Mouse (Mus musculus): Measurements from ENCODE around the gene Camkv. TPM values are rescaled to one million over a fixed set of nuclear protein-coding genes. Genes with fewer than 3 reads are reported as not detected.

Camkv gene
- 58.4 and 63.4 TPM in 2 replicates for polyA plus RNA-seq (2015; fragmentation: Nextera tagmentation; extraction: Ambion mirVana)

GRCm38 (mm10) chr9:107935374-107935773 lies at the start of gene Camkv:
Gene Camkv (plus strand): TSS chr9:107935674.
- ATAC-seq, result no peak
- 6% methylated on average over 3 of the region's 3 CpGs for WGBS
- no peaks in the 10 kb centered on the region for H3K36me3 ChIP-seq (ENCODE audit: control insufficient read depth, insufficient read depth, low read length)

GRCm38 (mm10) chr9:107887804-107888266 lies 47.6 kb upstream of the Camkv start, which contains the start of gene Mon1a:
Gene Mon1a (plus strand): TSS chr9:107888151.
- peak within 1 kb of the TSS; percentile 94 for H3K4me3 ChIP-seq (ENCODE audit: low read length)
- H3K27ac ChIP-seq (ENCODE audit: low read depth, low read length), result peak within 1 kb of the TSS; percentile 82
- H3K36me3 ChIP-seq (ENCODE audit: control insufficient read depth, insufficient read depth, low read length), result no peaks in the 10 kb centered on the region
- peaks cover 3% of the 10 kb centered on the region; the same call in 1 of the 2 replicates for H3K27me3 ChIP-seq (replicated peaks; ENCODE audit: control insufficient read depth, insufficient read depth, low read length)
- H3K9me3 ChIP-seq (ENCODE audit: control insufficient read depth, low read length), result no peaks in the 10 kb centered on the region
- WGBS, result under 1% methylated on average over 28 of the region's 28 CpGs
- peak within 1 kb of the TSS; percentile 88 for H3K4me2 ChIP-seq (ENCODE audit: low read length)
- H3K4me1 ChIP-seq (ENCODE audit: control insufficient read depth, insufficient read depth, low read depth, low read length), result peaks cover 10% of the 10 kb centered on the region
- ATAC-seq, result peak; percentile 97
- H3K9ac ChIP-seq (ENCODE audit: low read depth, low read length), result peak within 1 kb of the TSS; percentile 88

More at GRCm38 (mm10) chr9:107935374-107935773, at the start of gene Camkv:
- Histone ChIP-seq H3K9ac (ENCODE audit: low read depth, low read length) (peak within 1 kb of the TSS; percentile 76), H3K4me1 (ENCODE audit: control insufficient read depth, insufficient read depth, low read depth, low read length) (peaks cover 9% of the 10 kb centered on the region), H3K4me2 (ENCODE audit: low read length) (peak within 1 kb of the TSS; percentile 84), H3K4me3 (ENCODE audit: low read length) (peak within 1 kb of the TSS; percentile 58), H3K27ac (ENCODE audit: low read depth, low read length) (no peak within 1 kb of the TSS), H3K27me3 (replicated peaks; ENCODE audit: control insufficient read depth, insufficient read depth, low read length) (no peaks in the 10 kb centered on the region; the same call in 1 of the 2 replicates), H3K9me3 (ENCODE audit: control insufficient read depth, low read length) (no peaks in the 10 kb centered on the region)

- peak overlapping the region; percentile 88 for H3K9ac ChIP-seq (ENCODE audit: low read depth, low read length)
- H3K27me3 ChIP-seq (replicated peaks; ENCODE audit: control insufficient read depth, insufficient read depth, low read length), result peaks cover 3% of the 10 kb centered on the region; the same call in 1 of the 2 replicates
- H3K4me3 ChIP-seq (ENCODE audit: low read length), result peak overlapping the region; percentile 94
- peaks cover 10% of the 10 kb centered on the region for H3K4me1 ChIP-seq (ENCODE audit: control insufficient read depth, insufficient read depth, low read depth, low read length)
- H3K9me3 ChIP-seq (ENCODE audit: control insufficient read depth, low read length), result no peaks in the 10 kb centered on the region
- peak; percentile 85 for ATAC-seq
- peak overlapping the region; percentile 82 for H3K27ac ChIP-seq (ENCODE audit: low read depth, low read length)
- WGBS, result under 1% methylated on average over 17 of the region's 18 CpGs
- H3K4me2 ChIP-seq (ENCODE audit: low read length), result peak overlapping the region; percentile 88
- H3K36me3 ChIP-seq (ENCODE audit: control insufficient read depth, insufficient read depth, low read length), result no peaks in the 10 kb centered on the region
Observed at GRCm38 (mm10) chr9:107888267-107888850, 47.1 kb upstream of the Camkv start.

- Histone ChIP-seq H3K9ac (ENCODE audit: low read depth, low read length) (no peak overlapping the region), H3K9me3 (ENCODE audit: control insufficient read depth, low read length) (no peaks in the 10 kb centered on the region), H3K4me3 (ENCODE audit: low read length) (no peak overlapping the region), H3K36me3 (ENCODE audit: control insufficient read depth, insufficient read depth, low read length) (no peaks in the 10 kb centered on the region), H3K27me3 (replicated peaks; ENCODE audit: control insufficient read depth, insufficient read depth, low read length) (no peaks in the 10 kb centered on the region; the same call in 1 of the 2 replicates), H3K4me1 (ENCODE audit: control insufficient read depth, insufficient read depth, low read depth, low read length) (peaks cover 10% of the 10 kb centered on the region), H3K4me2 (ENCODE audit: low read length) (no peak overlapping the region), H3K27ac (ENCODE audit: low read depth, low read length) (no peak overlapping the region)
- 95% methylated on average over 6 of the region's 6 CpGs for WGBS
- ATAC-seq, result no peak
Observed at GRCm38 (mm10) chr9:107890260-107890659, 45.2 kb upstream of the Camkv start.

GRCm38 (mm10) chr9:107891023-107891422 lies 44.5 kb upstream of the Camkv start:
- Histone ChIP-seq H3K4me1 (ENCODE audit: control insufficient read depth, insufficient read depth, low read depth, low read length) (peaks cover 10% of the 10 kb centered on the region), H3K27ac (ENCODE audit: low read depth, low read length) (no peak overlapping the region), H3K9ac (ENCODE audit: low read depth, low read length) (no peak overlapping the region), H3K36me3 (ENCODE audit: control insufficient read depth, insufficient read depth, low read length) (no peaks in the 10 kb centered on the region), H3K4me3 (ENCODE audit: low read length) (no peak overlapping the region), H3K9me3 (ENCODE audit: control insufficient read depth, low read length) (no peaks in the 10 kb centered on the region), H3K27me3 (replicated peaks; ENCODE audit: control insufficient read depth, insufficient read depth, low read length) (no peaks in the 10 kb centered on the region; the same call in 1 of the 2 replicates), H3K4me2 (ENCODE audit: low read length) (no peak overlapping the region)
- ATAC-seq, result no peak
- WGBS, result 100% methylated on average over 1 of the region's 1 CpGs

GRCm38 (mm10) chr9:107898563-107898962 lies 36.9 kb upstream of the Camkv start:
- Histone ChIP-seq H3K27me3 (replicated peaks; ENCODE audit: control insufficient read depth, insufficient read depth, low read length) (no peaks in the 10 kb centered on the region), H3K27ac (ENCODE audit: low read depth, low read length) (no peak overlapping the region), H3K36me3 (ENCODE audit: control insufficient read depth, insufficient read depth, low read length) (no peaks in the 10 kb centered on the region), H3K4me1 (ENCODE audit: control insufficient read depth, insufficient read depth, low read depth, low read length) (peaks cover 6% of the 10 kb centered on the region; the same call in 1 of the 2 replicates), H3K9ac (ENCODE audit: low read depth, low read length) (no peak overlapping the region), H3K4me2 (ENCODE audit: low read length) (no peak overlapping the region), H3K9me3 (ENCODE audit: control insufficient read depth, low read length) (no peaks in the 10 kb centered on the region), H3K4me3 (ENCODE audit: low read length) (no peak overlapping the region)
- WGBS, result 89% methylated on average over 10 of the region's 10 CpGs
- no peak for ATAC-seq

- no peaks in the 10 kb centered on the region for H3K27me3 ChIP-seq (replicated peaks; ENCODE audit: control insufficient read depth, insufficient read depth, low read length)
- H3K9ac ChIP-seq (ENCODE audit: low read depth, low read length), result no peak overlapping the region
- WGBS, result 72% methylated on average over 12 of the region's 12 CpGs
- H3K27ac ChIP-seq (ENCODE audit: low read depth, low read length), result no peak overlapping the region
- no peak overlapping the region for H3K4me3 ChIP-seq (ENCODE audit: low read length)
- ATAC-seq, result no peak
- no peak overlapping the region for H3K4me2 ChIP-seq (ENCODE audit: low read length)
- peaks cover 6% of the 10 kb centered on the region; the same call in 1 of the 2 replicates for H3K4me1 ChIP-seq (ENCODE audit: control insufficient read depth, insufficient read depth, low read depth, low read length)
- no peaks in the 10 kb centered on the region for H3K36me3 ChIP-seq (ENCODE audit: control insufficient read depth, insufficient read depth, low read length)
- no peaks in the 10 kb centered on the region for H3K9me3 ChIP-seq (ENCODE audit: control insufficient read depth, low read length)
Observed at GRCm38 (mm10) chr9:107899855-107900254, 35.6 kb upstream of the Camkv start.

GRCm38 (mm10) chr9:107900840-107901626 lies 34.4 kb upstream of the Camkv start:
- Histone ChIP-seq H3K4me2 (ENCODE audit: low read length) (peak overlapping the region; percentile 68), H3K4me1 (ENCODE audit: control insufficient read depth, insufficient read depth, low read depth, low read length) (peaks cover 6% of the 10 kb centered on the region; the same call in 1 of the 2 replicates), H3K9ac (ENCODE audit: low read depth, low read length) (peak overlapping the region; percentile 66), H3K36me3 (ENCODE audit: control insufficient read depth, insufficient read depth, low read length) (no peaks in the 10 kb centered on the region), H3K27ac (ENCODE audit: low read depth, low read length) (peak overlapping the region; percentile 27; the same call in 1 of the 2 replicates), H3K9me3 (ENCODE audit: control insufficient read depth, low read length) (no peaks in the 10 kb centered on the region), H3K4me3 (ENCODE audit: low read length) (peak overlapping the region; percentile 40), H3K27me3 (replicated peaks; ENCODE audit: control insufficient read depth, insufficient read depth, low read length) (no peaks in the 10 kb centered on the region)
- WGBS, result 5% methylated on average over 42 of the region's 44 CpGs
- peak; percentile 77 for ATAC-seq

- Histone ChIP-seq H3K9ac (ENCODE audit: low read depth, low read length) (peak overlapping the region; percentile 66; the same call in 1 of the 2 replicates), H3K36me3 (ENCODE audit: control insufficient read depth, insufficient read depth, low read length) (no peaks in the 10 kb centered on the region), H3K27me3 (replicated peaks; ENCODE audit: control insufficient read depth, insufficient read depth, low read length) (no peaks in the 10 kb centered on the region), H3K9me3 (ENCODE audit: control insufficient read depth, low read length) (no peaks in the 10 kb centered on the region), H3K4me3 (ENCODE audit: low read length) (peak overlapping the region; percentile 40), H3K4me1 (ENCODE audit: control insufficient read depth, insufficient read depth, low read depth, low read length) (peaks cover 8% of the 10 kb centered on the region), H3K4me2 (ENCODE audit: low read length) (peak overlapping the region; percentile 68), H3K27ac (ENCODE audit: low read depth, low read length) (no peak overlapping the region)
- ATAC-seq, result no peak
- 11% methylated on average over 17 of the region's 17 CpGs for WGBS
Observed at GRCm38 (mm10) chr9:107901627-107901914, 33.9 kb upstream of the Camkv start.
